Mouse (Mus musculus) heart, adult 18-20 months (tissue): ENCODE results near the gene Efna4. TPM values are rescaled to one million over a fixed set of nuclear protein-coding genes. Genes with fewer than 3 reads are reported as not detected.

Experiments used
- DNase-seq, 2 experiments: peaks; one replicate each; pipeline ENCODE4 v3.0.0; 2021 to 2022; ENCODE audit warnings: mixed read lengths in 1 of 2
- total RNA-seq, 2 experiments: library from RNA; stranded (reverse); gene quantifications; 2 replicates each; pipeline ENCODE4 v1.2.3; 2021

Efna4 gene
- total RNA-seq, 2 experiments from 2014 or later: 0.28 TPM; not detected in 1

DNA sequence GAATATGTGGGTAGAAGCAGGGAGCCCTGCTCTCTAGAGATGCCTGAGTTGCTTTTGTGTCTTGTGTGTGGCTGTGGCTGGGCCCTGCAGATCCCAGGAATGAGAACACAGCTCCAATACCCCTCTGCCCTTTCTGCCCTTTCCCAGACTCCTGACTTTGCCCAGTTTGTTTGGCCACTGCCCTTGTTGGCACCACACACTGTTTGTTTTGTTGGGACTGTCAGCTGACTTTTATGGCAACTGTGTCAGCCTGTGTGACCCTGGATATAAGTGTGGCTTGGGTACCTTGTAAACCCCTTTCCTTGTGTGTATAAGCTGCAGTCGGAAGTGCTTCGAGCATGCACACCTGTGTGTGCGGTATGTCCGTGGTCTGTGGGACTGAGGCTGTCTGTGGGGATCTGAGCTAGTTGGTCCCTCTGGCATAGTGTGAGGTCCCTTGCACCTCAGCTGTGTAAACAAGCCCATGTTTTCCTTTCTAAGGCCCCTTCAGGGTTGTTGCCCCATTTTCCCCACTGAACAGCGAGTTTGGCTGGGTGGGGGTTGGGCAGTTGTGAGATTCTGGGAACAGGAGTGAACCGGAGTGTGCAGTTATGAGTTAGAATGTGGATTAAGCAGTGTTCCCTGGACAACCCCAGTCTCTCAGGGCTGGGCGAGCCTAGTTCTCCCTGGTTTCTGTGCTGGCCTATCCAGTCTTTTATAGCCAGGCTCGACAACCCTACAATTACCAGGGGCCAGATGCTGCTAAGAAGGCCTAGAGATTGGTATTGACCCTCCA lies 32.1 kb downstream of the Efna4 start:
- no peak for DNase-seq

DNA sequence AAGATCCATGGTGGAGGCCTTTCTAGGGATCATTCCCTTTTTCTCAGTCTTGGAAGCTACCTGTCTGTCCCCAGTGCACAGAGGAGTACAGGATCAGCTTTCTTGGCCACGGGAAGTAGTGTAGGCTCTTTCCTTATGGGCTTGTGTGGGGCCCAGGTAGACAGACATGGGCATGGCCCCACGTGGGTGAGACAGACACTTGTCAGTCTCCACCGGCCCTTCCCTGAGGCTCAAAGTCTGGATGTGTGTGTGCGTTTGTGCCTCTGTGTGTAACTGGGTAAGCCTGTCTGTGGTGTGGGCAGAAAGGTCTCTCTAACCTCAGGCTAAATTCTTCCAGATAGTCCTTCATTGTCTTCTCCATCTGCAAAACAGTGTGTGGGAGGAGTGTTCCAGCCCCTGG lies 32.7 kb downstream of the Efna4 start:
- no peak for DNase-seq

DNA sequence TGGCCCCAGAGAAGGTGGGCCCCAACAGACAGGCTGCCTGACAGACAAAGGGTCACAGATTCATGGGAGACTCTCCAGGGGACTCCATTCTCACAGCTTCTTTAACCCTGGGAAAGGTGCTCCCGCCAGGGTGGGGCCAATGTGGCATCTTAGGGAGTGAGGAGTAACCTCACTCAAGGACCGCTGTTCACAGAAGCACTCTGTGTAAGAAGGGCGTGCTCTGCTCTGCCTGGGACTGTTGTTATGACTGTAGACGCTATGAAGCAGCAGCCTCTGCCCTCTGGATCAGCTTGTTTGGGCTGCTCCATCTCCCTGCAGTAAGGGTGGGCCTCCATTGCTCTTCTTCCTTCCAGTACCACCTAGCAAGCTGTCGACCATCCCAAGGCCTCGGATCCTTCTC lies 33.4 kb downstream of the Efna4 start:
- DNase-seq: no peak

DNA sequence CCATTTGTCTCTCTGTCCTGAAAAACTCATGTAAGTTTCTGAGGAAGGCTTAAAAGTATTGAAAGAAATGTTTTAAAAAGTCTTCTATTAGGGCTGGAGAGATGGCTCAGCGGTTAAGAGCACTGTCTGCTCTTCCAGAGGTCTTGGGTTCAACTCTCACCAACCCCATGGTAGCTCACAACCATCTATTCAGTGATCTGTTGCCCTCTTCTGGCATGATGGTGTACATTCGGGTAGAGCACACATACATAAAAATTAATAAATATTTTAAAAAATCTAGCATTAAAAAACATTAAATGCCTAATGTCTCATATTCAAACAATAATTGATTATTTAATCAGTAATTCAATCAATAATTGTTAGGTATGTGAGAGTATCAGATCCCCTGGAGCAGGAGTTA lies 37.3 kb downstream of the Efna4 start:
- no peak for DNase-seq

DNA sequence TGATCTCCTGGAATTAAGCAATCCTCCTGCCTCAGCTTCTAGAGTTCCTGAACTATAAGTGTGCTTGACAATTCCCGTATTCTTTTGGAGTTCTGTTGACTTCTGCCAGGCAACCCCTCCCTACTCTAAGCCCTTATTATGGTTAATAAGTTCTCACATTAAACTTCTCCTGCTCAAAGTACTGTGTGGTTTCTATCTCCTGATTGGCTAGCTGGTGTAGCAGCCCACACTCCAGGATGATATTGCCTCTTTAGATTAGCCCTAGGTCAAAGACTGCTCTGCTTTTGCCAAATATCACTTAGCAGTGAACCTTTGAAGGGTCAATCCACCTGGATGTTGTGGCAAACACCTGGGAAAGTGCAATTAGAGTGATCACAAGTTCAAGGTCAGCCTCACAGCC lies 37.8 kb downstream of the Efna4 start:
- DNase-seq: no peak

DNA sequence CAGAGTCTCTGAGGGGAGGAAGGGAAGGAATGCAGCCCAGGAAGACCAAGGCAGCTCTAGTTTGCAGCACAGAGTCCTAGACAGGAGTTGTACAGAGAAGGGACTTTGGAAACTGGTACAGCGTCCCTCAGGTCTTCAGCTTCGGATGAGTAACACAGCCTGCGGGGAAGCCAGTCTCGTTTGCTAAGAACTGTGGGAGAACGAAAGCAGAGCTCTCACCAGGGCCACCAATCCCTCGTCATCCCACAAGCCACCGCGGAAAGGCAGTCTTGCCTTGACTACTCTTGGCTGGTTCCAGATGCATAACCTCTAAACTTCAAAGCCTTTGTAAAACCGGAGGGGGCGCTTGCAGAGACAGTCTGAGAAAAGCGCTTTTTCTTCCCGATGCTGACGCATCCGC lies 38.3 kb downstream of the Efna4 start:
- DNase-seq: peak in 1 of 2 experiments; percentile 48

DNA sequence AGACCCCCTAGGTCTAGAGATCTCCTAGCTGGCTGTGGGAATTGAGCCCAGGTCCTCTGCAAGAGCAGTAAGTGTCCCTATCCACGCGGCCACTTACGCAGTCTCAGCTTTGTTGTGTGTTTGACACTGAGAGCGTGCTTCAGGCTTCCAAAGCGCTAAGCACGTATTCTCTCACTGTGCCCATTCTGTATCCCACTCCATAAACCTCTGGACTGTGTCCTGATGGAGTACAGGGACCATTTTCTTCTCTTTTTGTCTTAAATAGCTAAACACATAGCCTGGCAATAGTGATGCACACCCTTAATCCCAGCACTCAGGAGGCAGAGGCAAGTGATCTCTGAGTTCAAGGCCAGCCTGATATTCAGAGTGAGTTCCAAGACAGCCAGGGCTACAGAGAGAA lies 38.9 kb downstream of the Efna4 start:
- DNase-seq: no peak

DNA sequence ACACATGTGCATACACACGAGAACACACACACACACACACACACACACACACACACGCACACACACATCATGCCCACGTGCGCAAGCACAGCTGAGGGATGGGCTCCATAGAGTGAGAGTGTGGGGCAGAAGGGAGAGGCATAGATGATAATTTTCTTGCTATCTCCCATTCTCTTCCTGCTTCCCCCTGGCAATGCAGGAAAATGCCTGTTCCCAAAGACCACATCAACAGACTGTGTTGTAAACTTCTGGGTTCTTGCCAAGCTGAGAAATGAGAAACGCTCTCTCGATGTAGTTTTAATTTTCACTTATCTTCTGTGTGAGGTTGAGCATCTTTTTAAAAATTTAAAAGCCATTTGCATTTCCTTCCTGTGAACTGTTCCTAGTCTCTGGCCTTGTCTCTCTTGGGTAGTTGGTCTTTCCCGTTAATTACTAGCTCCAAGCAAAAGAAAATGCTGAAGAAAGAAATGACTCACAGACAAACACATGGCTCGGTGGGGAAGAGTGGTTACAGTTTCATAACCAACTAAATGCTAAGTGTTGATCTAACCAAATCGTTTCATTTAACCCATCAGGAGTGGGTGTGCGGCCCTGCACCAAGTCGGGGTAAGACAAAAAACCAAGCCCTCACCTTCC lies 40.9 kb downstream of the Efna4 start:
- no peak for DNase-seq

DNA sequence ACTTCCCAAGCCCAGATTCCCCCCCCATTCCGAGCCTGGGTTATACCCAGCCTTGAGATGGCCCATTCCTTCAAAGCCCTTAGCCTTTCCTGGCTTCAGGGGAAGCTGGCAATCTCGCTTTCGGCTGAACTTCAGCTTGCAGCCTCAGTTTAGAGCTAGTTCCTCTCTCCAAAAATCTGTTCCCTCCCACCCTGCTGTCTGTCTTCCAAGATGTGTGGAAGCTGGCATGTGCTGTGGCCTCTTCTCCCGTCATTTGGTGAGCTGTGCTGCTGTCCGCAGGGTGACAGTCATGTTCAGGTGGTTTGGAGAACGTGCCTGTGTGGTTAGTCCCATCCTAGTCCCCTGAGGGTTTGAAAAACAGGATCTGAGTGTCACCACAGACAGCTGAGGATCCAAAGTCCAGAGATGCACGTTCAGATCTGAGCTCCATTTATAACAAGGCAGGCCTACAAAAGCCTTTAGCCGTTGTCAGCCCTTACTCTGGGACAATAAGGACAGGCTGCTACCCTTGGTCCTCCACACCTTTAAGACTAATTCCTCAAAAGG lies 42.1 kb downstream of the Efna4 start:
- no peak for DNase-seq

DNA sequence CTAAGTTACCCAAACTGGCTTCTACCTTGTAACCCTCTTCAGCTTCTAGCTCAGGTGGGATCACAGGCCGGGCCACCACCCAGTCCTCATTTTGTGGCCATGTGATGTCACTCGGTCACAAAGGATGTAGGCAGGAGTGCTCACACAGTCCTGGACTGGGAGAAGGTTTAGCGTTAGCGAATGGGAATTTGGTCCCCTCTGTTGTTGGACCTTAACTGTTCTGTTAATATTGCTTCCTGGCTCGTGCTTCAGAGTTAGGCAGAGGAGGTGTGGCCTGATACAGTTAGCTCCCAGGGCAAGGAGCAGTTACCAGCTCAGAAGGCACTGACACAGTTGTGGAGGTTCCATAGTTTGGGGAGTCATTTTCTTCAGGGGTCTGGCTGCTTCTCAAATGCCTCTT lies 43.6 kb downstream of the Efna4 start:
- DNase-seq: no peak

DNA sequence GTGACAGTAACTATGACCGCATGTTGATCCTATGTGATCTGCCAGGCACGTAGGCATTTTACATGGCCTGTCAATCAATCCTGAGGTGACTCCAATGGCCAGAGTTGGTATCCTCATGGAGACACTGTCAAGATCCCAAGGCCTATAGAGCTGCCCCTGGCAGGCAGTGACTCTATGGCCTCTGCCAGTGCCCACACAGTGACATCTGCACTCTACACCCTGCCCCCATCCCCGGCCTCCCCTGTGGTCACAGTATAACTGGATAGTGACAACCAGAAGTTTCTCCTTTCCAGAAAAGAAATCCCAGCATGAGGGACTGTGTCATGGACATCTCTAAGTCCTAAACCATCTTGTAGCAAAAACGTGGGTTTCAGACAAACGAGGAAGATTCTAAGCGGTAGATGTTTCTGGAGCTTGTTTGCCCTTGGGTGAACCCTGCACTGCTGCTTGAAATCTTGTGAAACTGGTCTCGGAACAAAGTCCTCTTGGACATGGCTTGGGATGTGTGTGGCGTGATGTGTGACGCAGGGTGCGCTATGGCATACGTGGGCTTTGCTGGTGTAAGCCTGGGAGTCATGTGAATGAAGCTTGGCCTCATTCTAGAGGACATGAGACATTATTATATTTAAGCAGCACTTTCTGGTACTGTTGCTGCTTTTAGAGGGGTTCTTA lies 44.4 kb downstream of the Efna4 start:
- no peak for DNase-seq

DNA sequence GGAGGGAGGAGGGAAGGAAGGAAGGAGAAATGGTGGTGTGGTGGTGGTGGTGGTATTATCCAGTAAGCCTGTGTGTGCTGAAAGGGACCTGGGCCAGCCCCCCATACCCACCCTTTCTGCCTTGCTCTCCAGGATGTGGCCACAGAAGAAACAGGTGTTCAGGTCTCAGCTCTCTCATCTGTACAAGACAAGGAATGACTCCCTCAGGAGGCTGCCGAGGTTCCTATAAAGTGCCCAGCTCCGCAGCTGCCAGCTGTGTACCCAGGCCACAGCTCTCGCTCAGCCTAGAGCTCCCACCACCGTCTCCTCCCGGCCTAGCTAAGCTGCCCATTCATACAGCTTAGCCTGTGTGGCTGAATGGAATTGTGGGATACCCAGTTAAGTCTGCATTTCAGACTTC lies 45.5 kb downstream of the Efna4 start:
- DNase-seq: no peak

DNA sequence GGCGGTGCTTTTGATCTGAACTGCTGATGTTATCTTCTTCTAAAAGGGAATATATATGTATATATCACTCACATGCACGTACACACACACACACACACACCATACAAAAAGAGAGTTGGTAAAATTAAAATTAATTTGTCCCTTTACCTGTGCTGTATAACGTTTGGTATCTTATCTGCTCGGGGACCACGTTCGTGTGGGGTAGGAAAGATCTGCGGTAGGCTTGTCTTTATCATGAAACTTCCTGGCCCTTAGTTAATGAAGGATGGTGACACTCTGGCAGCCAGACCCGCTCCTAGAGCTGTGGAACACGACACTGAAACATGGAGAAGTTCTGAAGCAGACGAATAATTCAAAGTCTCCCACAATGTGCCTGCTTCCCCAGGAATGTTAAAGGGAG lies 46.0 kb downstream of the Efna4 start:
- no peak for DNase-seq

DNA sequence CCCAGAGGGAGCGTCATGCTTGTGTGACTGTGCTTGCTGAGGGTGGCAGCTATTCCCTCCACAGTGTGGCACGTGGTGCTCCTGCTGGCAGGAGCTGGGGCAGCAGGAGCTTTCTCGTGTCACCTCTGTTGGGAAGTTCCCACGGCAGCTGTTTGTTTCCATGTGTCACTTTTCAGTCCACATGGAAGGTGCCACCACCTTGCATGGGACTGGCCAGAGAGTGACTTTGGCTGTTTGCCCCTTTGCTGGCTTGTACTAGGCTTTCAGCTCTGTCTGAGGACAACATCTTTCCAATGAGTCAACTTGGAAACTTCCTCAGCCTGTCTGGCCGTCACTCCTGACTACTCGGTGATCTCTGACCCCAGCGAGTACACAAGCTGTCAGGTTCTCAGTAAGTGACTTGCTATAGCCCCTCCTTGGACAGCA lies 49.3 kb downstream of the Efna4 start:
- DNase-seq: peak; percentile 61

DNA sequence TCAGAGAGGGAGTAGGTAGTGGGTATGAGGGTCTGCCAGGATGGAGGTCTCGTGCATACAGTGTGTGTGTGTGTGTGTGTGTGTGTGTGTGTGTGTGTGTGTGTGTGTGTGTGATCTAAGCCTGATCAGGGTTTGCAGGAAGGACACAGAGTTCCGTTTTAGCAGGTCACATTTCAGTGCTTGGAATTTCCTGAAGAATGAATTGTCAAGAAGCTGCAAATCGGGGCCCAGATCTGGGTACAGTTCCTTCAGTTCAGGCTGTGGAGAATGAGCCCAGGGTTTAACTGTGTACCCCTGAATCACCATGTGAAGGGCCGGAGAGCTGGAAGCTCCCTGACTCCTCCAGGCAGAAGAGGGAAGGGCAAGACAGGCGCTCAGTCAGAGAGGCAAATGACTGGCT lies 50.5 kb downstream of the Efna4 start:
- no peak for DNase-seq

DNA sequence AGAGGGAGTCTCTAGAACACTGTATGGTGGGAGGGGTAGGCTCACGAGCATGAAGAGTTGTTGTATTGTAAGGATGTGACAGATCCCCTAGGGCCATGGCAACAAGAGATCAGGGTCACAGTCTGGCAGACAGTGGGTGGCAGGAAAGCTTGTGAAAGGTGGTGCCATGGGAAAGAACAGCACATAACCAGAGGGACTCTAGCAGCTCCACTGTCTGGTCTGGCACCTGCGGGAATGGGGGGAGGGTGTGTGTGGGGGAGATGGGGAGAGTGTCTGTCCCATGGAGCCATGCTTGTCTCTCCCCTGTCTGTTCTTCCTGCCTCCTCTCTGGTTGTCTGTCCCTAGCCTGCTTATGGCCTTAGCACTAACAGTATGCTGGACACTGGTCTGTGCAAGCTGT lies 52.3 kb downstream of the Efna4 start:
- no peak for DNase-seq

DNA sequence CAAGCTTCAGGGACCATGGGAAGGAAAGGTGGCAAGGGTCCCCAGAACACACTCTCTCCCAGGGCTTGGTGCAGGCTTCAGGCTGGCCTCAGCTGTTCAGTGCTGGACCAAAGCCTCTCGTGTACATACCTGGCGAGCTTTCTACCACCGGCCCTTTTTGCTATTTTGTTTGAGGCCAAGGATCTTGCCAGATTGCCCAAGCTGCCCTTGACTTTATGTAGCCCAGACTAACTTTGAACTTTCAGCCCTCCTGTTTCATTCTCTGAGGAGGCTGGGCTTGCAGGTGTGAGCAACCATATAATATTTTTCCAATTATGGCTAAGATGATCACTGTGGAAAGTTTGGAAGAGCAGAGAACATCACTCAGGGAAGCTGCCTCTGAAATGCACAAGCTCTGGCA lies 53.6 kb downstream of the Efna4 start:
- no peak for DNase-seq

Other genes starting within 250 kb of the Efna4 start
- 10 to 100 TPM; 25.9 to 30.0 TPM for gene Rusc1, start 244.7 kb downstream of the Efna4 start, total RNA-seq
- gene Gm43738, start 236.9 kb downstream of the Efna4 start, total RNA-seq: not detected
- 10 to 100 TPM; 24.2 to 25.6 TPM for gene Fdps, start 236.1 kb downstream of the Efna4 start, total RNA-seq
- not detected for gene Pklr, start 201.9 kb downstream of the Efna4 start, total RNA-seq
- gene Hcn3, start 177.8 kb downstream of the Efna4 start, total RNA-seq: under 1 TPM; 0.30 to 0.62 TPM
- gene Clk2, start 173.2 kb downstream of the Efna4 start, total RNA-seq: 10 to 100 TPM; 14.3 to 17.8 TPM
- gene Scamp3, start 160.6 kb downstream of the Efna4 start, total RNA-seq: 10 to 100 TPM; 46.2 to 50.2 TPM
- gene Fam189b, start 154.9 kb downstream of the Efna4 start, total RNA-seq: 1 to 10 TPM; 3.7 to 4.7 TPM
- 10 to 100 TPM; 18.3 to 19.6 TPM for gene Gba, start 135.1 kb downstream of the Efna4 start, total RNA-seq
- gene Thbs3, start 122.8 kb downstream of the Efna4 start, total RNA-seq: 1 to 10 TPM; 2.8 to 5.8 TPM
- gene Mtx1, start 110.9 kb downstream of the Efna4 start, total RNA-seq: 10 to 100 TPM; 60.3 to 61.5 TPM
- gene Muc1, start 109.0 kb downstream of the Efna4 start, total RNA-seq: 1 to 10 TPM in 1 of 2 experiments, under 1 TPM in 1; 0.40 to 2.1 TPM
- gene Krtcap2, start 92.1 kb downstream of the Efna4 start, total RNA-seq: 10 to 100 TPM; 64.8 to 89.2 TPM
- gene Trim46, start 91.7 kb downstream of the Efna4 start, total RNA-seq: under 1 TPM; 0.37 to 0.98 TPM
- gene Dpm3, start 78.7 kb downstream of the Efna4 start, total RNA-seq: 10 to 100 TPM; 54.1 to 54.7 TPM
- gene Slc50a1, start 67.5 kb downstream of the Efna4 start, total RNA-seq: 10 to 100 TPM; 15.6 to 21.6 TPM
- 10 to 100 TPM; 22.5 to 23.8 TPM for gene Efna1, start 56.9 kb downstream of the Efna4 start, total RNA-seq
- gene Efna3, start 15.1 kb downstream of the Efna4 start, total RNA-seq: not detected
- gene Adam15, start 12.0 kb upstream of the Efna4 start, total RNA-seq: 10 to 100 TPM; 45.5 to 47.0 TPM
- gene Dcst2, start 23.9 kb upstream of the Efna4 start, total RNA-seq: not detected
- gene Dcst1, start 27.2 kb upstream of the Efna4 start, total RNA-seq: not detected
- gene Zbtb7b, start 56.7 kb upstream of the Efna4 start, total RNA-seq: 10 to 100 TPM; 21.3 to 23.3 TPM
- gene Lenep, start 64.8 kb upstream of the Efna4 start, total RNA-seq: 1 to 10 TPM in 1 of 2 experiments, not detected in 1; 1.0 TPM
- gene Flad1, start 73.8 kb upstream of the Efna4 start, total RNA-seq: 10 to 100 TPM; 59.5 to 63.8 TPM
- gene Cks1b, start 80.4 kb upstream of the Efna4 start, total RNA-seq: 1 to 10 TPM; 4.6 to 4.8 TPM
- gene Shc1, start 80.4 kb upstream of the Efna4 start, total RNA-seq: 10 to 100 TPM; 33.2 to 36.1 TPM
- 10 to 100 TPM; 15.3 to 17.0 TPM for gene Pygo2, start 92.2 kb upstream of the Efna4 start, total RNA-seq
- gene Pbxip1, start 98.7 kb upstream of the Efna4 start, total RNA-seq: 10 to 100 TPM; 70.0 to 76.0 TPM
- 1 to 10 TPM; 8.4 to 8.8 TPM for gene Pmvk, start 116.5 kb upstream of the Efna4 start, total RNA-seq
- 1 to 10 TPM; 1.5 to 2.0 TPM for gene Kcnn3, start 182.1 kb upstream of the Efna4 start, total RNA-seq